Mouse (Mus musculus) embryonic fibroblast, embryonic 13.5 days (primary cell): ENCODE results near the gene Tpi1.

ENCODE experiments used
- CTCF ChIP-seq: IDR thresholded peaks from 2 replicates; pipeline ENCODE4 v1.5.1; 2011; ENCODE audit warnings: mild to moderate bottlenecking, control low read depth, low read length, moderate library complexity, borderline replicate concordance; ENCODE audit not compliant: insufficient read depth
- POLR2A ChIP-seq: IDR thresholded peaks from 2 replicates; pipeline ENCODE4 v1.6.1; 2011; ENCODE audit warnings: low read depth, mild to moderate bottlenecking, control low read depth, low read length, moderate library complexity

DNA sequence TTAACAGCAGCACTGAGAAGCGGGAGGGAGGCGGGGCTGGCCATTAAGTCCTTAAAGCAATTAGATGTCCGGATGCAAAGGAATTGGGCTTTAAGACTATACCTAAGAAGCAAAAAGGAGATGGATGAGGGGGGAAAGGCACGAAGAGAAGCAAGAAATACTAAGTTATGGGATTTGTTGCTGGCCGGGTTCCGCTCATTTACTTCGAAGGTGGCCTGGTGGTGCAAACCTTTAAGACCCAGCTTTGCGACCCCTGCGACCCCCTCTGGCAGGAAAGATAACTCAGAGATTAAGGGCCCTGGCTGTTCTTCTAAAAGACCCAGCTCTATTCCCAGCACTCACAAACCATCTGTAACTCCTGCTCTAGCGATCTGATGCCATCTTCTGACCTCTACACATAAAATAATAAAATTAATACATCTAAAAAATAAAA is 34.1 kb downstream of the Tpi1 start:
- no peak for TF ChIP-seq CTCF
- TF ChIP-seq POLR2A: no peak
